Mouse (Mus musculus): ENCODE results near the gene Olfr1333.
"Not testable (repeated sequence)": the region's sequence is repeated elsewhere in the genome, so short reads cannot be mapped to it uniquely, and the experiment has no call there.

Olfr1333 gene

DNA sequence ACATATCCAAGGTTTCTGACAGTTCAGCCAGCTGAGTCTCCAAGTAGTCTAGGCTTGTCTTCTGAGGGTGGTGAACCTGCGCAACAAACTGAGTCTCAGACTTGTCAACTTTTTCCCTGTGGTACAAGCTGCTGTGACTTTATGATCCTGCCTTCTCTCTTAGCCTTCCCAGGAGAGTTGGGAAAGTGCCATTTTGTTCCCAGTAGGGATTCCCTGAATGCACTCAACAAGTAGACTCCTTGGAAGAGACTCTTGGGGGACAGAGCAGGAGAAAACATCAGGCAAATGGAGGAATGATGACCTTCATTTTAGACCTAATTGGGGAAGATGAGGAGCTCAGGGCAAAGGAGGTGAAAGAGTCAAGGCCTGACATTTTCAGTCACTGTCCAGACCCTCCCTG, at the start of gene Olfr1333:
Gene Olfr1333 (minus strand): TSS at position 101 of the 400 bp plus-strand sequence.
- DNase-seq: no peak

DNA sequence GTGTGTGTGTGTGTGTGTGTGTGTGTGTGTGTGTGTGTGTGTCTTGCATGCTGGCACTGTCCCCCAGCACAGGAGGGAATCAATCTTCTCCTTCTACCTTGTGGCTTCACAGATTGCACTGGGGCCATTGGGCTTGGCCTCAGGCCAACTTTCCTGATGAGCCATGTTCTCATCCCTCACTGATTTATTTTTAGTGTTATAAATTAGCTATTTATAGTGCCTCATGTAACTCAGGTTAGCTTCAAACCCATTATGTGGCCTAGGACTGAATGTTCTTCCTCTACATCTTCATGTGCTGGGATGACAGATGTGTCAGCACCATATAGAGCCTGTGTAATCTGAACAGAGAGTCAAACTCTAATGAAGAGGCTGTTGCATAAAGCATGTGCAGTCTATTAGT, 31.5 kb upstream of the Olfr1333 start:
- no peak for DNase-seq

DNA sequence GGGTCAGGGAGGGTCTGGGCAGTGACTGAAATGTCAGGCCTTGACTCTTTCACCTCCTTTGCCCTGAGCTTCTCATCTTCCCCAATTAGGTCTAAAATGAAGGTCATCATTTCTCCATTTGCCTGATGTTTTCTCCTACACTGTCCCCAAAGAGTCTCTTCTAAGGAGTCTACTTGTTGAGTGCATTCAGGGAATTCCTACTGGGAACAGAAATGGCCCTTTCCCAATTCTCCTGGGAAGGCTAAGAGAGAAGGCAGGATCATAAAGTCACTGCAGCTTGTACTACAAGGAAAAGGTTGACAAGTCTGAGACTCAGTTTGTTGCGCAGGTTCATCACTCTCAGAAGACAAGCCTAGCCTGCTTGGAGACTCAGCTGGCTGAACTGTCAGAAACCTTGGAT, 28.3 kb upstream of the Olfr1333 start, which contains the start of gene Olfr1331:
Gene Olfr1331 (plus strand): TSS at position 301 of the 400 bp plus-strand sequence.
- DNase-seq: no peak

DNA sequence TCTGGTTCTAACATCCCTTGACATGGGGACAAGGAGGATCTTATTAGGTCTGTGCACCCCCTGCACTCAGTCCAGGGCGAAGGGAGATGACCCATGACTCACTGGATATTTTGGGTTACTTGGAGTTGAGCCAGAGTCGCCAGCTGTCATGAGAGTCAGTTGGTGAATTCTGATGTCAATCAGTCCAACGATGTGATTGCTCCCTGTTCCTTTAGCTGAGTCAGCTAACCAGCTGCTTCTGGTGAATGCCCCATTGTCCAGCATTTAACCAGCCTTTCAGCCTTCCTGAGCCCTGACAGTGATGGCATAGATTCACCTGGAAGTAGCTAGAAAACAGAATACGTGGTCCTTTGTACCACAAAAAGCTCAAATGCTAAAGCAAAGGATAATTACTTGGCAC, 26.6 kb upstream of the Olfr1333 start:
- no peak for DNase-seq

DNA sequence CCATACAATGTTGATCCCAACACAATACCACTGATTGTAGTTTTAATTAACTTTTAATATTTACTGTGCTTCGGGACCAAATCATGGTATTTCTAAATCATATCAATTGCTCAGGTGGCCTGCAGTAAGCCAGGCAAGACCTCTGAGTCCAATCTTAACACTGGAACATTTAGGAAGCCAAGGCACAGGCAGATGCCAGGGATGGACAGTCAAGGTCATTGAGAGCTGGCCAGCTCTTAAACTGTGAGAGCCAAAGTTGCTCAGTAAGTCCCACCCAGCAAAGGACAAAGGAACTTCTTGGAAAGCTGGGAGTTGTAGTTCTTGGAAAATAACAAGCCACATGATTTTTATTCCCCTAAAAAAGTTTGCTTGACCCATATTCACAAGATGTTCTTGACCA, 25.7 kb upstream of the Olfr1333 start:
- no peak for DNase-seq

DNA sequence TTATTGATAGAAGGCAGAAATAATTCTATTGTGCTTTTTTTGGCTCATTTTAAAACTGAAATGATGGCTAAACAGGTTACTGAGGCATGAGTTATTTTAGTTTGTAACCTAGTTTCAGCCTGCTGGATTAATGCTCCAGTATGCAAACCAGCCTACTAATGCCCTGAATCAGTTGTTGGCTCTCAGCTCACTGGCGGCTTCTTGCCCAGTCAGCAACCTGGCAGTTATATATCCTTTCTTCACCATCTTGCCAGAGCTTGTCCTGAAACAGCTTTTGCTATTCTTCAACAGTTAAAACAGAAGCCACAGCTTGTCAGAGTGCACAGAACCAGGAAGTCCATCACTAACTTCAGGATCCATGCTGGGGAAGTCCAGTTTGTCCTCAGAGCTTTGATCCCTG, 17.2 kb downstream of the Olfr1333 start:
- no peak for DNase-seq

DNA sequence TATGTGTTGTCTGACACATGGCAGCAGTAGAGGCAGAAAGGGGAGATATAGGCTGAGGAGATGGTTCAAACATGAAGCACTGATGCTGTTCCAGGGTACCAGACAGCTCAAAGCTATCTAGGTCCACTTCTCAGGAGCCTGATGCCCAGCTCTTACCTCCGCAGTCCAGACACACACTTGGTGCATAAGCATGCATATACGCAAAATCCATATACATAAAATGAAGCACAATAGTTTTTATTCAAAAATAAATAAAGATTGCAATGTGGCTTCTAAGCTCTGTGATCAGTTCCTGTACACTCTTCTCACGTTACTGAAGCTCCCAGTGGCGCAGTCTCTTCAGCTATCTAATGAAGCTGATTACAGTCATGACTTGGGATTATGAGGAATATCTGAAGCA, 26.2 kb downstream of the Olfr1333 start, which contains the start of gene Olfr1335:
Gene Olfr1335 (minus strand): TSS at position 101 of the 400 bp plus-strand sequence.
- no peak for DNase-seq

DNA sequence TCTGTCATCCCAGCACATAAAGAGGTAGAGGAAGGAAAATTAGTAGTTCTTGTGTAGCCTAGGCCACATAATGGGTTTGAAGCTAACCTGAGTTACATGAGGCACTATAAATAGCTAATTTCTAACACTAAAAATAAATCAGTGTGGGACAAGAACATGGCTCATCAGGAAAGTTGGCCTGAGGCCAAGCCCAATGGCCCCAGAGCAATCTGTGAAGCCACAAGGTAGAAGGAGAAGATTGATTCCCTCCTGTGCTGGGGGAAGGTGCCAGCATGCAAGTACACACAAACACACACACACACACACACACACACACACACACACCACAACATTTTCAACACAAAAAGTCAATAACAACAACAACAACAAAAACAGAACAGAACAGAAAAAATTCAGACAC, 43.3 kb downstream of the Olfr1333 start:
- not testable (repeated sequence) for DNase-seq

DNA sequence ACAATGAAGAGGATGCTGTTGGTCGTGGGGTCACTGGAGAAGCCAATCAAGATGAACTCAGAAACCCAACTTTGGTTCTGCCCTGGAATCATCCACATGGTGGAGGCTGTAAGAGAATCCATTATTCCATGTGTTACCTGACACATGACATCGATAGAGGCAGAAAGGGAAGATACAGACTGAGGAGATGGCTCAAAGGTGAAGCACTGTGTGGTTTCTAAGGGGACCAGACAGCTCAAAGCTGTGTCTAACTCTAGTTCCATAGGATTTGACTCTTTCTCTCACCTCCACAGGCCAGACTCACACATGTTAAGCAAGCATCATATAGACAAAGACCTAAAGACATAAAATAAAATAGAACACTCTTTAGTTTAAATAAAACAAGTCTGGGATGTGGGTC, 53.6 kb downstream of the Olfr1333 start, which contains the start of gene Olfr1337:
Gene Olfr1337 (minus strand): TSS at position 101 of the 400 bp plus-strand sequence.
- no peak for DNase-seq

Measured in cerebellum, adult 11-12 months (tissue).